Mouse (Mus musculus): Measurements from ENCODE around the gene Gm5862. TPM values are rescaled to one million over a fixed set of nuclear protein-coding genes. Genes with fewer than 3 reads are reported as not detected.
"Not testable (repeated sequence)": the region's sequence is repeated elsewhere in the genome, so short reads cannot be mapped to it uniquely, and the experiment has no call there.

Gene Gm5862
- not detected for total RNA-seq (2022)

GRCm38 (mm10) chr5:26022816-26023215 is at the start of gene Gm5862:
Gene Gm5862 (minus strand): TSS chr5:26022916.
- DNase-seq, result not testable (repeated sequence)

- DNase-seq, result no peak
These were observed 48.0 kb upstream of the Gm5862 start for GRCm38 (mm10) chr5:26070716-26071115.

- DNase-seq, result not testable (repeated sequence)
These were observed 35.8 kb upstream of the Gm5862 start, which contains the start of gene Gm7347 for GRCm38 (mm10) chr5:26058481-26058880. Gene Gm7347 (minus strand): TSS chr5:26058581.

GRCm38 (mm10) chr5:26039458-26039857 is 16.7 kb upstream of the Gm5862 start, which contains the start of gene Speer4a:
Gene Speer4a (minus strand): TSS chr5:26039558.
- not testable (repeated sequence) for DNase-seq

- not testable (repeated sequence) for DNase-seq
These were observed 15.0 kb downstream of the Gm5862 start for GRCm38 (mm10) chr5:26007697-26008096.

GRCm38 (mm10) chr5:26006937-26007695 is 15.6 kb downstream of the Gm5862 start:
- DNase-seq, result peak; percentile 16

- DNase-seq, result not testable (repeated sequence)
These were observed 18.0 kb downstream of the Gm5862 start, which contains the start of gene Gm1979 for GRCm38 (mm10) chr5:26004698-26005097. Gene Gm1979 (minus strand): TSS chr5:26004798.

- not testable (repeated sequence) for DNase-seq
These were observed 34.2 kb downstream of the Gm5862 start, which contains the start of gene Gm21698 for GRCm38 (mm10) chr5:25988550-25988949. Gene Gm21698 (minus strand): TSS chr5:25988650.

- DNase-seq, result not testable (repeated sequence)
These were observed 50.2 kb downstream of the Gm5862 start, which contains the start of gene Gm21680 for GRCm38 (mm10) chr5:25972563-25972962. Gene Gm21680 (minus strand): TSS chr5:25972663.

Other genes starting within 250 kb of the Gm5862 start
- not detected for gene Gm21663, start 80.5 kb downstream of the Gm5862 start, total RNA-seq (2022)
- under 1 TPM in 2 of 4 experiments, not detected in 2; 0.15 to 0.17 TPM for gene Gm21671, start 68.5 kb downstream of the Gm5862 start, total RNA-seq (2022)
- not detected for gene Gm21680, start 50.3 kb downstream of the Gm5862 start, total RNA-seq (2022)
- gene Gm21698, start 34.3 kb downstream of the Gm5862 start, total RNA-seq (2022), result not detected
- not detected for gene Gm1979, start 18.1 kb downstream of the Gm5862 start, total RNA-seq (2022)
- gene Speer4a, start 16.6 kb upstream of the Gm5862 start, total RNA-seq (2022), result under 1 TPM in 1 of 4 experiments, not detected in 3; 0.20 TPM
- gene Gm7347, start 35.7 kb upstream of the Gm5862 start, total RNA-seq (2022), result under 1 TPM in 1 of 4 experiments, not detected in 3; 0.10 TPM
- not detected for gene Gm10471, start 66.4 kb upstream of the Gm5862 start, total RNA-seq (2022)
- under 1 TPM in 1 of 4 experiments, not detected in 3; 0.10 TPM for gene 5031410I06Rik, start 82.4 kb upstream of the Gm5862 start, total RNA-seq (2022)
- not detected for gene Gm10220, start 98.5 kb upstream of the Gm5862 start, total RNA-seq (2022)
- gene Gm7361, start 234.8 kb upstream of the Gm5862 start, total RNA-seq (2022), result under 1 TPM; 0.18 to 0.66 (median 0.28) TPM

Measured in adrenal gland, adult 8-10 months (tissue).